Mouse (Mus musculus): ENCODE data around the gene Pdrg1.

DNA sequence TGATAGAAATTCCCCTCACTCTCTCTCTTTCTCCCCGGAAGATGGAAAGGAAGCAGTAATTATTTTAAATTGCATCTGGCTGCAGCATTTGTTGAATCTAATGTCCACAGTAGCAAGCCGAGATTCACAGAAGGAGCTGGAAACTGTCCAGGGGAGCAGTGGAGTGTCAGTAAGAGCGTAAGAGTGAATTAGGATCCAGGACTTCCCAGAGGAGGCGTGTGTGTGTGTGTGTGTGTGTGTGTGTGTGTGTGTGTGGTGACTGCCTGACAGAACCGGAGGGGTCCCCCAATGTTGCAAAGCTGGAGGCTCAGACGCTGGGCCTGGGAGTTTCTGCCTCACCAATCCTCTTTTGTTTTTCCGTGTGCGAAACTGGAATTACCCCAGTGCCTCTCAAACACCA lies 577 bp upstream of the Pdrg1 start:
- TF ChIP-seq CTCF (IDR thresholded peaks at IDR 0.05; ENCODE audit: low read depth) (no peak), EP300 (optimal IDR thresholded peaks at IDR 0.05) (no peak)

Data from stomach, postnatal 0 days (tissue).